Mouse (Mus musculus) limb, embryonic 14.5 days (tissue): Measurements from ENCODE around the gene Ostm1. TPM values are rescaled to one million over a fixed set of nuclear protein-coding genes. Genes with fewer than 3 reads are reported as not detected.

Source experiments
- ATAC-seq: fragments of 200-750 bp; cut with Nextera tagmentation; 2 replicates; pipeline ENCODE4 v1.8.0; 2017; ENCODE audit warnings: low read depth, moderate number of reproducible peaks, moderate TSS enrichment; ENCODE audit not compliant: low FRiP score
- DNase-seq: peaks from one replicate; pipeline ENCODE4 v3.0.0-alpha.2; 2015; ENCODE audit warnings: low spot score
- H3K27ac ChIP-seq: fragments of 300-500 bp; sonication (generic); replicated peaks from 2 replicates; pipeline ENCODE4 v1.5.1; 2014; ENCODE audit warnings: low read depth, mild to moderate bottlenecking, low read length, moderate library complexity, mixed read lengths
- H3K27me3 ChIP-seq: fragments of 300-500 bp; sonication (generic); 2 replicates; pipeline ENCODE4 v1.6.1; 2014; ENCODE audit warnings: low read length, mixed read lengths; ENCODE audit not compliant: control insufficient read depth, insufficient read depth
- H3K36me3 ChIP-seq: fragments of 300-500 bp; sonication (generic); 2 replicates; pipeline ENCODE4 v1.6.1; 2014; ENCODE audit warnings: mild to moderate bottlenecking, low read length, moderate library complexity, mixed read lengths; ENCODE audit not compliant: control insufficient read depth, insufficient read depth
- H3K4me1 ChIP-seq: fragments of 300-500 bp; sonication (generic); 2 replicates; pipeline ENCODE4 v1.6.1; 2014; ENCODE audit warnings: antibody characterized with exemption, low read length, mixed read lengths; ENCODE audit not compliant: control insufficient read depth, insufficient read depth
- H3K4me2 ChIP-seq: fragments of 300-500 bp; sonication (generic); replicated peaks from 2 replicates; pipeline ENCODE4 v1.6.1; 2014; ENCODE audit warnings: low read depth, mild to moderate bottlenecking, low read length, moderate library complexity; ENCODE audit not compliant: severe bottlenecking
- H3K4me3 ChIP-seq: fragments of 300-500 bp; sonication (generic); replicated peaks from 2 replicates; pipeline ENCODE4 v1.5.1; 2014; ENCODE audit warnings: low read length
- H3K9ac ChIP-seq: fragments of 300-500 bp; sonication (generic); 2 replicates; pipeline ENCODE4 v1.6.1; 2014; ENCODE audit warnings: mild to moderate bottlenecking, low read depth, low read length, moderate library complexity; ENCODE audit not compliant: severe bottlenecking
- H3K9me3 ChIP-seq: fragments of 300-500 bp; sonication (generic); 2 replicates; pipeline ENCODE4 v1.6.1; 2016; ENCODE audit warnings: low read length; ENCODE audit not compliant: control insufficient read depth
- POLR2A ChIP-seq: fragments of 200-500 bp; IDR thresholded peaks from 2 replicates; pipeline ENCODE4 v1.8.0; 2012; ENCODE audit warnings: inconsistent platforms, mild to moderate bottlenecking, moderate library complexity, borderline replicate concordance; ENCODE audit not compliant: insufficient read depth, insufficient read length; ENCODE audit errors: extremely low read depth
- WGBS: fragments of 180-500 bp; shearing (Covaris S2); extraction: QIAGEN DNeasy Blood & Tissue Kit; methylation state at CpG from one replicate; pipeline ENCODE4 v1.1.7; 2014; 5-methylcytosine and 5-hydroxymethylcytosine counted together
- polyA plus RNA-seq, 2 experiments: library from polyadenylated mRNA; depleted of rRNA in 1 of 2; stranded (reverse) in 1 of 2; unstranded in 1 of 2; fragments of >200 nt; fragmentation: Nextera tagmentation in 1 of 2; extraction: Ambion mirVana in 1 of 2; gene quantifications; 2 replicates each; pipeline versions ENCODE4 v1.2.1 to v1.2.3; 2012 to 2014

Gene Ostm1
- polyA plus RNA-seq, 2 experiments: 6.9 to 12.0 TPM

DNA sequence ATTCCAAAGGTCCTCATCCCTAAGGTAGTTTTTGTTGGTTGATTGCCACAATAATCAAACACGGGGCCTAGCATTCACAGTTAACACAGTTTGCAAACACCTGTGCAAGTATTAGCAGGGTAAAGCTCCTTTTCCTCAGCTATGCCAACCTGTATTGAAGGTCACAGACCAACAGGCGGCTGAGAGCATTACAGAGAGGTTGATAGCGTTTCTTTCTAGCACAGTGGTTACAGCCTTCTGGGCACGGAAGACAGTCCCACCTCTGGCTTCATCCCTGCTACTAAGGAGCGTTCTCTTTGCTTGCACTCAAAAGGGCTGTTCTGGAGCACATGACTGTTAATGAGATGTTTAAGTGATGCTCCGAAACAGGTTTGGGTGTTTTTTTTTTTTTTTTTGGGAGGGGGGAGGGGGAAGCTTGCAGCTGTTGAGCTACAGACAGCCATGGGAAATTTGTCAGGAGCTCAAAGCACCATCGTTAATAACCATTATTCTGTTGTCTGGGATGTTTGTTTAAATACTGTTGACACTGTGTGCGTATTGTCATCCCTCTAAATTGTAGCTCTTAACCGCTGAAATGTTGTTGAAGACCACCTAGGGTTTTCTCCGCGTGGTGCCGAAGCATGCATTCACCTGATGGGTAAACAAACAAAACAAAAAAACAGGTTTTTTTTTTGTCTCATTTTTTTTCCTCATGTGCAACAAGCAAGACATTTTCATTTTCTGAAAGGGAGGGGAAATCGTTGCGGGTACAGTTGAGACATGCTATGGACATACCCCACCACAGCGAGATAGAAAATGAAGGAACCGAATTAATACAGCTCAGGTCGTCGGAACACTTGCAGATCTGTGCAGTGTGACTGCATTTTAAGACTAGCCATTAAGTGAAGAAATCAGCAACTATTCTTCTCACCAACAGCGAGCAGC, 6.9 kb downstream of the Ostm1 start:
- whole genome bisulfite sequencing: 4% methylated on average over 19 of the region's 19 CpGs
- Histone ChIP-seq H3K9me3 (no peaks in the 10 kb centered on the region), H3K27me3 (peaks cover 98% of the 10 kb centered on the region), H3K4me3 (no peak overlapping the region), H3K27ac (no peak overlapping the region), H3K4me1 (peaks cover 7% of the 10 kb centered on the region), H3K36me3 (no peaks in the 10 kb centered on the region), H3K9ac (no peak overlapping the region), H3K4me2 (no peak overlapping the region)
- no peak for TF ChIP-seq POLR2A
- no peak for ATAC-seq
- DNase-seq: no peak

GRCm38 (mm10) chr10:42591185-42591992, 7.8 kb downstream of the Ostm1 start:
- DNase-seq (no peak), ATAC-seq (no peak)
- peaks cover 7% of the 10 kb centered on the region for H3K4me1 ChIP-seq
- H3K27me3 ChIP-seq: peaks cover 93% of the 10 kb centered on the region
- no peak overlapping the region for H3K27ac ChIP-seq
- under 1% methylated on average over 54 of the region's 67 CpGs for WGBS
- no peaks in the 10 kb centered on the region for H3K36me3 ChIP-seq
- no peak overlapping the region for H3K9ac ChIP-seq
- H3K4me3 ChIP-seq: peak overlapping the region; percentile 25
- no peak for TF ChIP-seq POLR2A
- peak overlapping the region; percentile 47 for H3K4me2 ChIP-seq
- H3K9me3 ChIP-seq: no peaks in the 10 kb centered on the region

- no peak for TF ChIP-seq POLR2A
- no peak overlapping the region for H3K27ac ChIP-seq
- no peak for DNase-seq
- no peak for ATAC-seq
- no peaks in the 10 kb centered on the region for H3K36me3 ChIP-seq
- no peak overlapping the region for H3K9ac ChIP-seq
- peak overlapping the region; percentile 25 for H3K4me3 ChIP-seq
- H3K27me3 ChIP-seq: peaks cover 85% of the 10 kb centered on the region
- under 1% methylated on average over 25 of the region's 25 CpGs for WGBS
- peaks cover 7% of the 10 kb centered on the region for H3K4me1 ChIP-seq
- H3K4me2 ChIP-seq: peak overlapping the region; percentile 47
- no peaks in the 10 kb centered on the region for H3K9me3 ChIP-seq
These were observed 8.5 kb downstream of the Ostm1 start for GRCm38 (mm10) chr10:42591993-42592686.

GRCm38 (mm10) chr10:42593201-42593600, 9.6 kb downstream of the Ostm1 start:
- whole genome bisulfite sequencing: 9% methylated on average over 7 of the region's 7 CpGs
- TF ChIP-seq POLR2A: no peak
- no peak for DNase-seq

GRCm38 (mm10) chr10:42598615-42599014, 15.0 kb downstream of the Ostm1 start:
- Histone ChIP-seq H3K27me3 (peaks cover 33% of the 10 kb centered on the region), H3K9me3 (no peaks in the 10 kb centered on the region), H3K9ac (no peak overlapping the region), H3K36me3 (no peaks in the 10 kb centered on the region), H3K27ac (no peak overlapping the region), H3K4me2 (no peak overlapping the region), H3K4me1 (no peaks in the 10 kb centered on the region), H3K4me3 (no peak overlapping the region)
- 74% methylated on average over 8 of the region's 8 CpGs for WGBS
- DNase-seq (no peak), ATAC-seq (no peak)
- no peak for TF ChIP-seq POLR2A

More at GRCm38 (mm10) chr10:42593201-42593600, 9.6 kb downstream of the Ostm1 start:
- Histone ChIP-seq H3K9ac (no peak overlapping the region), H3K4me2 (no peak overlapping the region), H3K4me3 (no peak overlapping the region), H3K36me3 (no peaks in the 10 kb centered on the region), H3K27ac (no peak overlapping the region), H3K27me3 (peaks cover 83% of the 10 kb centered on the region), H3K9me3 (no peaks in the 10 kb centered on the region), H3K4me1 (peaks cover 7% of the 10 kb centered on the region)
- no peak for ATAC-seq
